Mouse (Mus musculus) bone marrow macrophage, adult 2 months (primary cell): ENCODE measurements at regions not wholly inside any gene's neighbourhood (a gene's known extent, or its start where the extent isn't known, plus 50 kb on each side); places are given as distances from the start of the nearest gene placed in this dataset.

Experiments used
- H3K27ac ChIP-seq: 2 replicates; pipeline ENCODE4 v1.5.1; 2012; ENCODE audit warnings: low read depth, low read length; ENCODE audit not compliant: insufficient read depth
- H3K4me1 ChIP-seq: 2 replicates; pipeline ENCODE4 v1.6.1; 2012; ENCODE audit warnings: low read length; ENCODE audit not compliant: control insufficient read depth, insufficient read depth
- H3K4me3 ChIP-seq: 2 replicates; pipeline ENCODE4 v1.5.1; 2012; ENCODE audit warnings: mild to moderate bottlenecking, low read length, moderate library complexity; ENCODE audit not compliant: insufficient read depth
- CTCF ChIP-seq: IDR thresholded peaks from 2 replicates; pipeline ENCODE4 v1.5.1; 2012; ENCODE audit warnings: low read depth, mild to moderate bottlenecking, low read length, moderate library complexity
- POLR2A ChIP-seq: IDR thresholded peaks from 2 replicates; pipeline ENCODE4 v1.6.1; 2012; ENCODE audit warnings: mild to moderate bottlenecking, low read depth, low read length, borderline replicate concordance

DNA sequence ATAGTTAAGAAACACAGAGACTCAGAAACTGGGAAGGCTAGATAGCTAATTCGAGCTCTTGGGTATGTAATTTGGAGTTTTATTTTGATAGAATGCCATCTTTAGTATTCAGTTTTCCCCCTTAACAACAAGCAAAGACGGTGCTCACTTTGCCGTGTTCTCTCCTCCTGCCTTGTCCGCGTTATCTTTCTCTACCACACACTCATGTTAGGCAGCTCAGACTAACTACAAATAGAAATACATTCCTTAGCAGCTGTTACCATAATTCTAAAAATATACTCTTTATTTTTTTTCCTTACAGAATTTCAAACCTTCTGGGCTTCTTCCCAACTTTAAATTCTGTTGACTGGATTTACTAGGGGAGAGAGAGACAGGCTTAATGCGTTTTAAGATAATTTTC, 97.5 kb upstream of the Gk2 start:
- Histone ChIP-seq H3K27ac (no peak overlapping the region), H3K4me1 (no peaks in the 10 kb centered on the region), H3K4me3 (no peak overlapping the region)
- TF ChIP-seq CTCF (no peak), POLR2A (no peak)

DNA sequence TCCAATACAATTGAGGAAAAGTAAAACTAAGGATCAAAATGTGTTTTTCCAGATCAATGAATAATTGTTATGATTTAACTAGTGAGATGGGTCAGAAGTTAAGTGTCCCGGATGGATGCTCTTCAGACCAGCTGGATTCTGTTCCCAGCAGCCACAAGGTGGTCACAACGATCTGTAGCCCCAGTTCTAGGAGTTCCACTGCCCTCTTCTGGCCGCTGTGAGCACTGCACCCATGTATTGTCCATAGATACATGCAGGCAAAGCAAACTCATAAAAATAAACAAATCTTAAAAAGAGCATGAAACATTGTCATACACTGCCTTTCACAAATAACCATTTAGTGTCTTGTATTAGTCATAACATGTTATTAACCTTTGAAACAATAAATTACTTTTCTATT, 96.3 kb upstream of the Gk2 start:
- TF ChIP-seq CTCF = peak; percentile 44; the same call in 1 of the 2 replicates
- TF ChIP-seq POLR2A = no peak
- no peak overlapping the region for H3K4me3 ChIP-seq
- no peak overlapping the region for H3K27ac ChIP-seq
- H3K4me1 ChIP-seq = no peaks in the 10 kb centered on the region

DNA sequence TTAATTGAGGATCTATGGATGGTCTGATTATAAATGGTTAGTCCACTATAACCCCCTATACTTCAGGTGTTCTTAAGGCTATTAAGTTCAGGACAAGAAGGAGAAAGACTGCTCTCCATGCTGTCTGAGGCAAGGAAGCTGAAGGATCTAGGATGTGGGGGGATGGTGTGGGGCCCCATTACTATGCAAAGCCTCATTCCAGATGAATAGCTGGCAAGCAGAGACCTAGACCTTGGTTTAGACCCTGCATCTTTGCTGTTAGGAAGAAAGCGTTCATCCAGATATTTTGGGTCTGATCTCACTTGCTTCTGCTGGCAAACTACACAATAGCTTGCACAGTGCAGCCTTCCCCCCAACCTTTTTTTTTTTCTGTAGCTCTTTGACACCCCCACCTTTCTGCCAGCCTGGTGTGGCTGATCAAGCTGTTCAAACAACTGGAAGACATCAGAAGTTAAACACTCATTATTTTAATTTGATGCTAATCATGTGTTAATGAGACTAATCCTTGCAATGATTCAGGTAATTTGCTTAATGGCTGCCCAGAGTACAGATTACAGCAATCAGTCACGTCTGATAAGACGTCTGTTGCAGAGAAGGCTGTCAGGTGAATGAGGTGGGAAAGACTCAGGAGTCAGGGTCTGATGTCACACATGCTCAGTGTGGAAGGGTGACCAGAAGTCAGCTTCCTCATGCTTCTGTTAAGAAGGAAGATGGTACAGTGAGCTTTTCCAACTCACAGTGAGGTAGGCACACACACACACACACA, 80.9 kb upstream of the Gk2 start:
- Histone ChIP-seq H3K27ac (no peak overlapping the region), H3K4me3 (no peak overlapping the region), H3K4me1 (no peaks in the 10 kb centered on the region)
- no peak for TF ChIP-seq POLR2A

DNA sequence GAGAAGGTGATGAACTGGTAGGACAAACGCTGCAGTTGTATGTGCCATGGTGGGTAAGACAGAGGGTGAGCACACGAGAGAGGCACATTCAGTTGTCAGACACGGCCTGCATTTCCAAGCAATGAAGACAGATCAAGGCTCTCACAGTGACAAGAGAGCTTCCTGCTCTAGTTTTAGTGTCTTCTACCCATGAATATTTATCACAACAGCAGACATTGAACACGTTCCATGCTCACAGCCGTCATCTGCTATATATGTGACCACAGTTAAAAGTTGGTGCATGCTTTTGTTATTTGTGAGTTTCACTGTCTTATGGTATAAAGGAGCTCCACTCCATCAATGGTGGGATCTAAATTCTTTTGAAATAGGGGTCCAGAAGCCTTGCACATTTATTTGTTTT, 76.9 kb upstream of the Gk2 start:
- Histone ChIP-seq H3K4me3 (no peak overlapping the region), H3K27ac (no peak overlapping the region), H3K4me1 (no peaks in the 10 kb centered on the region)
- TF ChIP-seq CTCF (no peak), POLR2A (no peak)

DNA sequence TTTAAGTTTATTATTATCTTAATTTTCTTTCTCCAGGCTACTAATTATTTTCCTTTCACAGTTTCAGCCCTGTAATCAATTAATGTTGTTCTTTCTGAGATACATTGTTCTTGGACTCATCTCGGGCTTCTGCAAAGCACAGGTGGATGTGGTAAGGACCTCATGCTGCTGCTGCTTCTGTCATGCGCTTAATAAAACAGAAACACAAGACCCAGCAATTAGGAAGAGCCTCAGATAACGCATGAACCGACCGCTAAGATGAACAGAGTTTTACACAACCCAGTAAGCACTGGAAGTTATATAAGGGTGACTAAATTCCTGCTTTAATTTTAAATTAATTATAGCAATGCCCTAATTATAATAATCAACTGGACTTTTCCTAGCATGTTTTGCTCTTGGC, 70.7 kb upstream of the Gk2 start:
- Histone ChIP-seq H3K4me3 (no peak overlapping the region), H3K4me1 (no peaks in the 10 kb centered on the region), H3K27ac (no peak overlapping the region)
- TF ChIP-seq CTCF (no peak), POLR2A (no peak)
